Mouse (Mus musculus): ENCODE measurements around the gene Myo18a. TPM values are rescaled to one million over a fixed set of nuclear protein-coding genes. Genes with fewer than 3 reads are reported as not detected.

Myo18a gene
- polyA plus RNA-seq, 1 experiment from 2014 or later, result 17.3 TPM

GRCm38 (mm10) chr11:77873116-77873515 is 110.1 kb downstream of the Myo18a start:
- Histone ChIP-seq H3K9me3 (replicated peaks) (no peaks in the 10 kb centered on the region), H3K27ac (no peak overlapping the region), H3K9ac (no peak overlapping the region), H3K4me1 (replicated peaks) (peaks cover 22% of the 10 kb centered on the region), H3K36me3 (no peaks in the 10 kb centered on the region), H3K4me3 (replicated peaks) (no peak overlapping the region), H3K4me2 (no peak overlapping the region), H3K27me3 (peaks cover 38% of the 10 kb centered on the region)
- DNase-seq (no peak), ATAC-seq (ENCODE audit: low read depth) (no peak)
- WGBS (ENCODE audit: insufficient replicate concordance), result 26% methylated on average over 3 of the region's 3 CpGs

- Histone ChIP-seq H3K27ac (no peak overlapping the region), H3K36me3 (no peaks in the 10 kb centered on the region), H3K27me3 (peaks cover 29% of the 10 kb centered on the region), H3K4me1 (replicated peaks) (peaks cover 22% of the 10 kb centered on the region), H3K9me3 (replicated peaks) (no peaks in the 10 kb centered on the region), H3K4me2 (no peak overlapping the region), H3K9ac (no peak overlapping the region), H3K4me3 (replicated peaks) (no peak overlapping the region)
- 72% methylated on average over 6 of the region's 6 CpGs for WGBS (ENCODE audit: insufficient replicate concordance)
- DNase-seq, result no peak
- no peak for ATAC-seq (ENCODE audit: low read depth)
Observed at GRCm38 (mm10) chr11:77874685-77875231, 111.7 kb downstream of the Myo18a start.

GRCm38 (mm10) chr11:77875269-77875668 is 112.2 kb downstream of the Myo18a start:
- DNase-seq (no peak), ATAC-seq (ENCODE audit: low read depth) (no peak)
- Histone ChIP-seq H3K27me3 (peaks cover 29% of the 10 kb centered on the region), H3K27ac (no peak overlapping the region), H3K9ac (no peak overlapping the region), H3K4me1 (replicated peaks) (peaks cover 22% of the 10 kb centered on the region), H3K4me3 (replicated peaks) (no peak overlapping the region), H3K36me3 (no peaks in the 10 kb centered on the region), H3K4me2 (no peak overlapping the region), H3K9me3 (replicated peaks) (no peaks in the 10 kb centered on the region)
- 55% methylated on average over 5 of the region's 5 CpGs for WGBS (ENCODE audit: insufficient replicate concordance)

GRCm38 (mm10) chr11:77875847-77876759 is 113.1 kb downstream of the Myo18a start:
- Histone ChIP-seq H3K27me3 (peaks cover 24% of the 10 kb centered on the region), H3K27ac (no peak overlapping the region), H3K9me3 (replicated peaks) (no peaks in the 10 kb centered on the region), H3K4me1 (replicated peaks) (peaks cover 22% of the 10 kb centered on the region), H3K4me2 (no peak overlapping the region; the same call in 1 of the 2 replicates), H3K9ac (no peak overlapping the region; the same call in 1 of the 2 replicates), H3K36me3 (no peaks in the 10 kb centered on the region), H3K4me3 (replicated peaks) (no peak overlapping the region)
- DNase-seq (no peak), ATAC-seq (ENCODE audit: low read depth) (peak; percentile 57; the same call in 1 of the 2 replicates)
- 31% methylated on average over 26 of the region's 26 CpGs for WGBS (ENCODE audit: insufficient replicate concordance)

GRCm38 (mm10) chr11:77876760-77877148 is 113.7 kb downstream of the Myo18a start:
- 50% methylated on average over 11 of the region's 11 CpGs for WGBS (ENCODE audit: insufficient replicate concordance)
- DNase-seq (no peak), ATAC-seq (ENCODE audit: low read depth) (no peak)
- Histone ChIP-seq H3K4me1 (replicated peaks) (peaks cover 22% of the 10 kb centered on the region), H3K9ac (no peak overlapping the region), H3K36me3 (no peaks in the 10 kb centered on the region), H3K9me3 (replicated peaks) (no peaks in the 10 kb centered on the region), H3K4me2 (no peak overlapping the region; the same call in 1 of the 2 replicates), H3K27me3 (peaks cover 21% of the 10 kb centered on the region), H3K27ac (no peak overlapping the region), H3K4me3 (replicated peaks) (no peak overlapping the region)

GRCm38 (mm10) chr11:77884524-77885245 is 121.6 kb downstream of the Myo18a start:
- peaks cover 21% of the 10 kb centered on the region for H3K27me3 ChIP-seq
- H3K4me1 ChIP-seq (replicated peaks), result peaks cover 6% of the 10 kb centered on the region
- no peak for ATAC-seq (ENCODE audit: low read depth)
- no peak overlapping the region for H3K9ac ChIP-seq
- no peak overlapping the region for H3K4me3 ChIP-seq (replicated peaks)
- 38% methylated on average over 10 of the region's 10 CpGs for WGBS (ENCODE audit: insufficient replicate concordance)
- H3K36me3 ChIP-seq, result no peaks in the 10 kb centered on the region
- no peak overlapping the region for H3K4me2 ChIP-seq
- no peak overlapping the region for H3K27ac ChIP-seq
- H3K9me3 ChIP-seq (replicated peaks), result no peaks in the 10 kb centered on the region
- no peak for DNase-seq

- Histone ChIP-seq H3K27me3 (peaks cover 21% of the 10 kb centered on the region), H3K36me3 (no peaks in the 10 kb centered on the region), H3K9ac (no peak overlapping the region), H3K9me3 (replicated peaks) (no peaks in the 10 kb centered on the region), H3K4me1 (replicated peaks) (peaks cover 6% of the 10 kb centered on the region), H3K27ac (no peak overlapping the region), H3K4me2 (no peak overlapping the region), H3K4me3 (replicated peaks) (no peak overlapping the region)
- 60% methylated on average over 8 of the region's 8 CpGs for WGBS (ENCODE audit: insufficient replicate concordance)
- ATAC-seq (ENCODE audit: low read depth) (no peak), DNase-seq (no peak)
Observed at GRCm38 (mm10) chr11:77885246-77885575, 122.2 kb downstream of the Myo18a start.

GRCm38 (mm10) chr11:77887373-77887960 is 124.4 kb downstream of the Myo18a start:
- no peaks in the 10 kb centered on the region; the same call in 1 of the 2 replicates for H3K36me3 ChIP-seq
- 37% methylated on average over 17 of the region's 17 CpGs for WGBS (ENCODE audit: insufficient replicate concordance)
- peaks cover 6% of the 10 kb centered on the region for H3K4me1 ChIP-seq (replicated peaks)
- H3K9me3 ChIP-seq (replicated peaks), result no peaks in the 10 kb centered on the region
- no peak overlapping the region for H3K4me2 ChIP-seq
- no peak for ATAC-seq (ENCODE audit: low read depth)
- H3K4me3 ChIP-seq (replicated peaks), result no peak overlapping the region
- H3K9ac ChIP-seq, result no peak overlapping the region
- H3K27me3 ChIP-seq, result peaks cover 21% of the 10 kb centered on the region
- no peak for DNase-seq
- no peak overlapping the region for H3K27ac ChIP-seq

- Histone ChIP-seq H3K36me3 (no peaks in the 10 kb centered on the region; the same call in 1 of the 2 replicates), H3K4me2 (no peak overlapping the region), H3K9me3 (replicated peaks) (no peaks in the 10 kb centered on the region), H3K4me3 (replicated peaks) (no peak overlapping the region), H3K27ac (no peak overlapping the region), H3K4me1 (replicated peaks) (peaks cover 6% of the 10 kb centered on the region), H3K27me3 (peaks cover 33% of the 10 kb centered on the region), H3K9ac (no peak overlapping the region)
- DNase-seq, result no peak
- no peak for ATAC-seq (ENCODE audit: low read depth)
- 62% methylated on average over 5 of the region's 5 CpGs for WGBS (ENCODE audit: insufficient replicate concordance)
Observed at GRCm38 (mm10) chr11:77888846-77889245, 125.8 kb downstream of the Myo18a start.

GRCm38 (mm10) chr11:77889484-77889883 is 126.4 kb downstream of the Myo18a start:
- Histone ChIP-seq H3K4me3 (replicated peaks) (no peak overlapping the region), H3K4me1 (replicated peaks) (peaks cover 6% of the 10 kb centered on the region), H3K36me3 (no peaks in the 10 kb centered on the region; the same call in 1 of the 2 replicates), H3K4me2 (no peak overlapping the region), H3K27ac (no peak overlapping the region), H3K9me3 (replicated peaks) (no peaks in the 10 kb centered on the region), H3K9ac (no peak overlapping the region), H3K27me3 (peaks cover 36% of the 10 kb centered on the region)
- ATAC-seq (ENCODE audit: low read depth) (no peak), DNase-seq (no peak)
- 13% methylated on average over 1 of the region's 2 CpGs for WGBS (ENCODE audit: insufficient replicate concordance)

Data from liver, embryonic 13.5 days (tissue).